Mouse (Mus musculus) liver (tissue): Measurements from ENCODE around the gene Irx3.
A peak's percentile ranks its signal among the peaks of the same experiment; 100 is the strongest.

ENCODE experiments used
- DNase-seq: peaks from one replicate; pipeline ENCODE4 v3.0.0-alpha.2; 2020; ENCODE audit warnings: mixed read lengths

The Irx3 gene

DNA sequence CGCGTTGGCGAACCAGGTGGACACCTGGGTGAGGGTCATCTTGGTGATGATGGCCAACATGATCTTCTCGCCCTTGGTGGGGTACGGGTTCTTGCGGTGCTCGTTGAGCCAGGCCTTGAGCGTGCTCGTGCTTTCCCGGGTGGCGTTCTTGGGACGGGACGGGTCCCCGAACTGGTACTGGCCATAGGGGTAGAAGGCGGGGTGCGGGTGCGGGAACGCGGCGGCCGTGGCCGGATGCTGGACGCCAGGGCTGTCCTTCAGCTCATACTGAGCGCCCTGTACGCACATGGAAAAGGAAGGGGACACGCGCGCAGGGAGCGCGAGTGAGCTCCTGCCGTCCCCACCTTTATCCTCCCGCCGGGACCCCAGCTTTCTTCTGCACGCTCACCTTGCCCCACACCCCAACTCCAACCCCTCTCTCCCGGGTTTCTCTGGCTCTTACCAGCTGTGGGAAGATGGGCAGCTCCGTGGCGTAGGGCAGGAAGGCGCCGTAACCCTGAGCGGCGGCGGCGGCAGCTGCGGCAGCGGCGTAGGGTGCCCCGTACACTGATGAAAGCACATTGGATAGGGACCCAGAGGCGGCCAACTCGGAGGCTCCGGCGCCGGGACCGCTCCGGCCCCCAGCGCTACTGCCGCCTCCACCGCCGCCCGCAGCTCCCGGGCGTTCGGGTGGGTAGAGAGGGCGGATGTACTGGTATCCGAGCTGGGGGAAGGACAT is 1.2 kb downstream of the Irx3 start:
- no peak for DNase-seq

DNA sequence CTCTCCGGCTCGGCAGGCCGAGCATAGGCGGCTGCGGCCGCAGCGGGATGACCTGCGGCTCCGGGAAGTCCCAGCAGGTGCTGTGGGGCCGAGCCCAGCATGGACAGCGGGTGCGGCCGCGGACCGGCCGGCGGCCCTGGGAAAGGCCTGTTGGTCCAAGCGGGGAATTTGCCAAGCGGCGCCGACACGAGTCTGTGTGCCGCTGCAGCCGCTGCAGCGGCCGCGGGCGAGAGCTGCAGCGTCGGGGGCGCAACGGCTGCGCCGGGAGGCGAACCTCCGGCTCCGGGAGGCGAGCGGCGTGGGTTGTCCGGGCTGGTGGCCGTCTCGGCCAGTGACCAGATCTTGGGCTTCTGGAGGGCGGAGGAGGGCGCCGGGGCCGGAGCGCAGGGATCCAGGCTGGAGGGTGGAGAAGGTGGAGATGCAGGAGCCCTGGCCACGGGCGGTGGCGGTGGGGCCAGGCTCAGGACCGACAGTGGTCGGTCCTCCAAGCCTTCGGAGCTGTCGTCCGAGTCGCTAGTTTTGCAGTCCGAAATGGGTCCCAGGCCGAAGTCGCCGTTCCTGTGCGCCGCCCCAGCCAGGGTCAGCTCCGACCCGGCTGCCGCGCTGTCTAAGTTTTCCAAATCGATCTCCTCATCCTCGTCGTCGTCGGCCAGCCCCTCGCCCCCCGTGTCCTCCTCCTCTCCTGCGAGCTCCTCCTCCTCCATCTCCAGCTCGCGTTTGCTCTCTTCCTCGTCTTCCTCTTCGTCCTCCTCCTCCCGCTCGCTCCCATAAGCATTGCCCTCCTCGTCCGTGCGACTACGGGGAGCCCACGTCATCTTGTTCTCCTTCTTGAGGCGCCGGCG is 2.0 kb downstream of the Irx3 start:
- peak; percentile 12 for DNase-seq

DNA sequence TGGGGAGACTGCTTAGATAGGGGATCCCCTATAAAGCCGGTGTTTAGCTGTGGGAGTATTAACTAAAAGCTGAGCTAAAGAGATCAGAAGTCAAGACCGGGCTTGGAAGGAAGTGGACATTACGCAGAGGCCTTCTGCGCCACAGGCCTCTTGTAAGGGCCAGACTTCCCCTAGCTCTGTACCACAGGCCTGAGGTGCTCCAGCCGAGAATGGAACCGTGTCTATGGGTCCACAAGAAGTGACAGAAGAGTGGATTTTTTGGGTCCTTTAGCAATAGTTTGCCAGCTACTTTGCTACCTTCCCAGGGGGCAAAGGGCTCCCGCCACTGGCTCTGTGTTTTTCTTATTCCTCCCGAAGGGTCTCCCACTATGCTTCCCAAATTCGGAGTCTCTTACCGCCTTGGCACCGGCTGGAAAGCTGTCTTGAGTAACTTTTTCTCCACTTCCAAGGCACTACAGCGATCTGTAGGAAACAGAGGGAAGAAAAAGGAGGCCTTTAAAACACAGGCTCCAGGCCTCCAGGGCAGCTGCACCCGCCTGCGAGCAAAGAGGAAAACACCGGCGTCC is 2.8 kb downstream of the Irx3 start:
- DNase-seq: no peak

DNA sequence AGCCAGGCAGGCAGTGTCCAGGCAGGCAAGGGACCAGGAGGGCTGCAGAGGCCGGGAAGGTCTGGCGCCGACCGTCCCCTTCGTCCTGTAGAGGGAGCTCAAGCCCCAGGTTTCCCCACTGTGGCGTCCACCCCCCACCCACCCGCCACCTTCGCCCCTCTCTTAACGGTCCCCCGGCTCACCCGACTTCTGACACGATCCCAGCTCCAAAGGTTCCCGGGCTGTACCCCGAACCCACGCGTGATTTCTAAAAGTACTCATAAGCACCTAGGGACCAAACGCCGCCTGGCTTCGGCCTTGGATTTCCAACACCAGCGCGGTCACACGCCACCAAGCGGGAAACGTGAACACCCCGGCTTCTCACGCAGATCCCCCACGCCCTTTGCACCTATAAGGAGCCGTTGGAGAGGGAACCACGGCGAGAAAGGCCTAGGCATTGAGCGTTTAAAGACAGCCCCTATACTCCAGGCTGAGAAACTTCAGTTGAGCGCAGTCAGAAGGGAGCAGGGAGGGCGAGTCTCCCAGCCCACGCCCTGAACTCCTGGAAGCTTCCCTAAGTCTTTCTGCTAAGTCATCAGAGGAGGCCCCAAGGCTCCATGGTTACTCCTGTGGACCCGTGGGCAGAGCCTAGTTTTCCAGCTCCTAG is 4.1 kb downstream of the Irx3 start:
- peak; percentile 51 for DNase-seq

DNA sequence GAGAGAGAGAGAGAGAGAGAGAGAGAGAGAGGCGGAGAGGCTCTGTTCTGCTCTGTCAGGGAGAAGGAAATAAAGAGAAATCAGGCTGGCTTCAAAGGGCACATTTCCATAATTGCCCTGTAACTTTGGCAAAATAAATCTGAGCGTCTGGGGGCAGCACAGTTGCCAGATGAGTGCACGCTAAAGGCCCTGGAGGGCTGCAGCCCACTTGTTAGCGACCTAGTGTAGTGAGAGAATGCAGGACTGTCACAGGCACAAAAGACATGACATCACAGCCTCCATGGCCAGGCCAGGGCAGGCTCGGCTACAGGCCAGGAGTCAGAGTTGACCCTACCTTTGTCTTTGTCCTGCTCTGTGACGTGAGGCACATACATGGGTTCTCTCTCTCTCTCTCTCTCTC is 8.0 kb downstream of the Irx3 start:
- no peak for DNase-seq

DNA sequence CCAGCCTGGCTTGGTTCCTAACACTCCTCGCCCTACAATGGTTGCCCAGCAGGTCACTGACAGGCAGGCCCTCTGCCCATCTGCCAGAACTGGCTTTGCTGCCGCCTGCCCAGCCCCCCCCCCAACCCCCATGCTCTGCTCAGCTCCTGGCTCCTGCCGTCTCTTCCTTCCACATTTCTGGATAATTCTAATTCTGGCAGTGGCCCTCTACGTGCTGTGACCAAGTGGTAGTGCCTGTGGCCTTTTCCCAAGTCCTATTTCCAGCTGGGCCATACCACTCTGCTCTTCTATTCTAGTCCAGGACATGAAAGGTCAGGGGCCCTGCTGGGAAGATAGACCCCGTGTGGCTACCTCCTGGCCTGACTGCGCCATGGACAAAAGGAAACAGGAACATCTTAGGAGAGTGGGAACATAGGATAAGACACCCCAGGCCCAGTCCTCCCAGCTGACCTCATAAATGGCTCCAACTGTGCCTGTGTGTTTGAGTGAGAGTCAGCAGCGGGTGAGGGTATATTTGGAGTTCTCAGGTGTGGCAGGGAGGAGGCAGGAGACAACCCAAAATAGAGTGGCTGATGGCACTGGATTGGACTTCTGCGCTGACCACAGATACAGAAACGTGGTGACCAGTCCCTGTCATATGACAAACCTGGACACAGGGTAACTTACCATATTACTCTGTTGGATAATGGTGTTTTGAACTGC is 14.5 kb downstream of the Irx3 start:
- no peak for DNase-seq

DNA sequence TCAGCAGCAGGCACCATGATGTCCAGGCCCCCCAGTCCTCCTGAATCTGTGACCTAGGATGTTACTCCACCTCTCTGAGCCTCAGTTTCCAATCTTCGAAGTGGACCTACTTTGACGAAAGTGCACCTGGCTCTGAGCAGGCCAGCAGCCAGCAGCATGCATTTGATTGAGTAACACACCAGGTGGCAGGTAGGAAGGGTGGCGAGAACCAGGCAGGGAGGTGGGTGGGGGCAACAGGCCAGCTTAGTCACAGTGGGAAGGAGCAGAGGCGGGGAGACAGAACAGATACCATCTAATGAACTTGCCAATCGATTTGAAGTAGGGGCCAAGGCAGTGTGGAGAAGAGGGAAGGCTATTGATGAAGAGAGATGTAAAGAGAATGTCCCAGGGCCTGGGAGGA is 18.9 kb downstream of the Irx3 start:
- no peak for DNase-seq

DNA sequence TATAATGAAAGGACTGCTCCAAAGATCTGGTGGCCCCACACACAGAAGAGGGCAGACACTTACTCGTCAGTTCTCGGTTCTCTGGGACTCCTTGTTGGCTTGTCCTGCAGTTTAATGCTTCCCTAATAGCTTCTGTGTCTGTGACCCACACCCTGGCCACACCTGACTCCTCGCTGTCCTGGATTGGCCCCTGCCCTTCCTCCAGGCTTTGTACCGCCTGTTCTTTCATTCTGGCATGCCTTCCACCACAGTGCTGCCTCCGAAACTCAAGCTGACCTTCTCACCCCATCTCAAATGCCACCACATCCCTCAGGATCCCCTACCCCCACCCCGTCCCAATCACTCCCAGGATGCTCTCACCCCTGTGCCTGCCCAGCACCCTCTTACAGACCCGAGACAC is 19.7 kb downstream of the Irx3 start:
- no peak for DNase-seq

DNA sequence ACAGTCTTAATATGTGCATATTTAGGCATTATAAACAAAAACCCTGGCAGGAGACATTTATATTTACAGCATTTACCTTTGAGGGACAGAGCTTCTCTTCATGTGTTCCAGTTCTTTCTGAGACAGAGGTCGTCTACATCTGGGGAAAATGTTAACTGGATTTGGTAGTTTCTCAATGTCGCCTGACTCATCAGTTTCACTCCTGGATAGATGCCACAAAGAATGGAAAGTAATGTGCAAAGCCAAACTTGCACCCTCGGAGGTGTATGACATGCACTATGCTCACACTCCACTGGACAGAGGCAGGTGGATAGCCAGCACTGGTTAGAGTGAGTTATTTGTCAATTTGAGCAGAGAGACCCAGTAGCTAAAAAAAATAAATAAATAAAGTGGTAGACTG is 21.2 kb downstream of the Irx3 start:
- no peak for DNase-seq

DNA sequence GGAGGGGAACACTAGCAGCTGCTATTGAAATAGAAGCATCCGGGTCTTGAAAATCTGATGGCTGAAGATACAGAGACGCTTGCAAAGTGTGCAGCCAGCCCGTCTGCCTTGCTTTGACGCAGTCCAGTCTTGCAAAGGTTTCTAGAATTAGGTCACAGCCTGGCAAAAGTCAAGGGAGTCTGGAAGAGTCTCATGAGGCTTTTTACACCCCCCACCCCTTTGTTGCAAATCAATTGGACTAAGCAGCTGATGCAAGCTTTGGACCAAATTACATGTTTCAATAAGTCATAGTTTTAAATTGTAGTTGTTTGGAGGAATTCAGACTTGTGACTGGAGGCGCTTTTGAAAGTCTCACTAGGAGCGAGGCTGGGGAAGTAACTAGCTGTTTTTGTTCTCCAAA is 33.0 kb downstream of the Irx3 start:
- DNase-seq: no peak

DNA sequence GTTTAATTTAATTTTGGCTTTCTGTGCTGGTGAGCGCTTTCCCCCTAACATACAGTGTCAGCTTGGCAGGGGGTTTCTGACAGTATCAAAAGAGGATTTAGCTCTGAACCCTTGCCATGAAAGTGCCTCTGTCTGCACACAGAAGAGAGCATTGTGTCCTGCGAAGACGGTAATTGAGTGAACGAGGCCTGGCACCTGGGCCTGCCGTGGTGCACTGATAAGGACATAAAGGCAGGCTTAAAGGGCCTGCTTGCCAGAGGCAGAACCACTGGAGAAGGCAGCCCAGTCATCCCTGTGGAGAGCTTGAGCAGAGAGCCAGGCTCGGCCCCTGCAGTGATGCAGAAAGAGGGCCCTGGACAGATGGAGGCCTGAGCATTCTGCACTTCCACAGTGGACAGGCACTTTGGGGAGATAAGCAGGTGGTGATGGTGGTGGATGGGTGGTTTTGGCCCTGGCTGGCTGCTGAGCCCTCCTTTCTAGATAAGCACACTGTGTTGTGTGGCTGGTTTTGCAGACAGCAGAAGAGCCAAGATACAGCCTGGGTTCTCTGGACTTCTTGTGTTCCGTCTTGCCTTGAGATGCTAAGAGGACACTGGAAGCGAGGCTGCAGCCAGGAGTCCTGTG is 36.3 kb downstream of the Irx3 start:
- DNase-seq: peak; percentile 18

DNA sequence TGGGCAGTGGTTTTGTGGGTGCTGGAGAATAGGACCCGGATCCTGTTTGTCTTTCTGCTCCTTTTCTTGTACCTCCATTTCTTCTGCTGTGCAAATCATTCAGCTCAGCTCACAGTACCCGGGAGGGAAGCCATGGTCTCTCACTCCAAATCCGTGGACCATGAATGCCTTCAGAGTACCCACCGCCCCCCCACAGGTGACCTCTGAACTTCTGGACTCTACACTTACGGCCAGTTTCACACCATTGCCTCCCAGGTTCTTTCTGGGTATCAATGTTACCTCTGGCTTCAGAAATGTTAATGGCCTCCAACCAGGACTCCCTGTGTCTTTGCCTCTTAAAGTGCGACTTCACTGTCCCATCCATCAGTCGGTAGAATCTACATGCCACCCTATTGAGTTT is 46.3 kb downstream of the Irx3 start:
- DNase-seq: no peak

DNA sequence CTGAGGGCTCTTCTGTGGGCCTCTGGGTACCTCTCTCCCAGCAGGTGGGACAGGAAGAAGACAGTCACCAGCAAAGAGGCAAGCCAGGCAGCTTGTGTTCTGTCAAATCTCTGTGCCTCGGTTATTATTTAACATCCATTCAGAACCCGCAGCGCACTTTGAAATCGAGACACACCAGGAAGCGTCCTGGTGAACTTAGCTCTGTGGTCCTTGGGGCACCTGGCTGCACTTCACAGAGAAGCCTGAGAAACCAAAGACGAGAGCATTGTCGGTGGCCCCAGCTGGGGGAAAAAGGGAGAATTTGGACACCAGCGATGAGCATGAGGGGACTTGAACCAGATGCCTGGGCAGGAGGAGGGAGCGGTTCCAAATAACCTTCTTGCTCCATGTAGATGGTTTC is 46.8 kb downstream of the Irx3 start:
- no peak for DNase-seq

DNA sequence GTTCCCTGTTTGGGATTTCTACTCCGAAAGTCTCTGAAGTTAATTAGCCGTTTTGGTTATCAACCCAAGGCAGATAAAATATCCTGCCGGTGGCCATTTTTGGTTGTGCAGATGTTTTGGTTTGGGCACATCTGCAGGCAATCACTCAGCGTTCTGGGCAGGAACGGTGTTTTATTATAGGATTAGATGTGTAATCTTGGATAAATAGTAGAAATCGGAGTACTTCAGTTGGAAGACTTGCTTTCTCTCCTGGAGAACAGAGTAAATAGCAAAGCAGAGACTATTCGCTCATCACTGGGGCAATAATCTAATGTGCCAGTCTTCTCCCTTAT is 51.1 kb downstream of the Irx3 start:
- DNase-seq: no peak

DNA sequence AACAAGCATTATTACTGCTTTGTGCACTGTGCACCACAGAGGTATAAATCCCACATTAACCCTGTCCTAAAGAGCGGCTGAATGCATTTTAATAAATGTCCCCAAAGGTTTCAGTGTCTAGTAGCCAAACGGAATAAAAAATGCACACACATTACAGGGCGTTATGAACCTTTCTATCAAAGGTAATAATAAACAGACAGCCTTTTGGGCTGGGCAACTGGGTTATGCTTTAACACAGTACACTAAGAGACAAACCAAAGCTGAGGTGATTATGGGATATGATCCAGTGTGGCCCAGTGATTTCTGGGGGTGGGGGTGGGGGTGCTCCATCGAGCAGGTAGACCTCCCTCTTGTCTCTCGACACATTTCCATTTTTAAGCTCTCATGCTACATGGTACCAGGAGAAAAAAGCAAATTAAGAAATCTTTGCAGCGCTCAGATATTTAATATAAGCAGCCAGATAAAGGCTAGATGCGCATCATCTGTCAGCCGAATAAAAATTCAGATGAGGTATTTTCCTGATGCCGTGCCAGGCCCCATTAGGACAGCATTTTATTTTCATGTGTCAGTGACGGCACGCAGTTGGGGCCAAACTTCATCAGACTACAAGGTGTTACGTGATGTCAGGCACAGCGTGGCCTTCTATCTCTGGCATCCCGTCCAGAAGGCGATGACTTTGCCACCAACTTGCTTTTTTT is 51.6 kb downstream of the Irx3 start:
- no peak for DNase-seq

DNA sequence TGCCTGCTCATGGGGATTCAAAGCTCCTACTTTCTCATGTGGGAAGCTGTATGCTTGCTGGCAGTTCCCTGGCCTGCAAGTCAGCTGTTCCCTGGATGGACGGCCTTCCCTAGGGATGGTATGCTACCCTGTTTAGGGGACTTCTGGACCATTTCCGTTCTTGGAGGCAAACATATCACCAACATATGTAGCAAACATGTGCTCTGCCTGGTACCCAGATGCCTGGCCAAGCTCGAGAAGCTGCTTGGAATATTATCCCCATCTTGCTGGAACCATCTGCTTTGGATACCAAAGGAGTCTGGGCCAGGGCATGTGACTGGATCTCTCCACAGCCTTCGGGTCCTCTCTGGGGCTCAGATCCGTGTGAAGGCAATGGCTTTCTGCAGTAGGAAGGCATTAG is 52.5 kb downstream of the Irx3 start:
- no peak for DNase-seq
